Mouse (Mus musculus): Measurements from ENCODE around the gene Tmem109.

Gene Tmem109

GRCm38 (mm10) chr19:10892201-10892600 is 10.4 kb upstream of the Tmem109 start:
- no peak for DNase-seq (ENCODE audit: low spot score)

- DNase-seq (ENCODE audit: low spot score): no peak
Observed at GRCm38 (mm10) chr19:10880975-10881425, 801 bp downstream of the Tmem109 start.

GRCm38 (mm10) chr19:10880085-10880974 is 1.5 kb downstream of the Tmem109 start:
- DNase-seq (ENCODE audit: low spot score): no peak

DNA sequence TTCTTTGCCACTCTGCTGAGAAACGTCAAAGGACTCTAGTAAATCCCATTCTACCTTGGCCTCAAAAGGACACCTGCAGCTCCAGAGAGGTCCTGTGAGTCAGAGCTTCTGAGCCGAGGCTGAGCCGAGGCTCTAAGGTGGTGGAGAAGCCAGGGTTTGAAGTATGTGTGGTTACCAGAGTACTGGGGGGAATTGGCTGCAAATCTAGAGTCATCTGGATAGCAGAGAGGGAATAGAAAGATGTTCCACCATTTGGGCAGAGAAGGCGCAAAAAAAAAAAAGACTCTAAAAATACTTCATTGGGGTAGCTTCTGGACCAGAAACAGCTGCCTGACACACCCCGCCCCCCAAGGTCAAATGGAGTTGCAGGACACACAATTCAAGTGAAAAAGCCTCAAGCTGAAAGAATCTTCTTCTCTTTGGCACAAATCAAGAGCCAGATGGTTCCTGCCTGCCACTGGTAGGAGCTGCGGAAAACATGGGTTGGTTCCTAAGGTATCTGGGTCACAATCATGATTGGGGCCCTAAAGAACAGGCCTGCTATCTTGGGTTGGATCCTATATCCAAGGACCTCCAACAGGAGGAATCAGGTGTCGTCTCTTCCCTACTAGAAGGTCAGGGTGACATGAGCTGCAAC is 3.5 kb downstream of the Tmem109 start:
- no peak for DNase-seq (ENCODE audit: low spot score)

DNA sequence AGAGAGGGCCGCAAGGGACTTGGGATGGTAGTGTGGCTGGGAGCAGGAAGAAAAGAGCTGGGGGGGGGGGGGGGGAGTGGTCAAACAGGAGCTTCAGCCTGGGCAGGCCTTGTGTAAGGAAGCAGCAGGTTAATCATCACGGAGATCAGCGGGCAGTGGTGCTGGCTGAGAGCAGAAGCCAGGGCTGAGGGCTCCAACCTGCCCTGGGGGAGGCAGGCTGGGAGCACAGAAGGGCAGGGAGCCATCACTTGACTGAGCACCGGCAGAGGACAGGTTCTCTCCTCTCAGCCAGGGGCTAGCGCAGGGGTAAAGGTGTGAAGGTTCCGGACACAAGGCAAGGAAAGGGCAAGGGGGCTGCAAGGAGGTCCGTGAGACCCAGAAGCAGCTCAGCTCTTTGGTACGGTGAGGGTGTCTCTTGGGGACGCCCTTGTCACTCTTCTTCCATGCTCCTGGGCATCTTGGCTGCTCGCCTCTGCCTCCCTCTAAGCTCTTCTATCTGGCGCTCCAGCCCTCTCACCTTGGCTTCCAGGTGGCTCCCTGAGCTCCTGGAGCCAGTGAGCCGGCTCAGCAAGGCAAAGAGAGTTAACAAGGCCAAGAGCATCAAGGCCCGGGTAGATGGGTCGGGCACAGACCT is 10.4 kb downstream of the Tmem109 start:
- DNase-seq (ENCODE audit: low spot score): no peak

- no peak for DNase-seq (ENCODE audit: low spot score)
Observed at GRCm38 (mm10) chr19:10870676-10871075, 11.1 kb downstream of the Tmem109 start.

- no peak for DNase-seq (ENCODE audit: low spot score)
Observed at GRCm38 (mm10) chr19:10869886-10870527, 11.8 kb downstream of the Tmem109 start, which contains the start of gene Tmem132a. TSS of gene Tmem132a (minus strand) at chr19:10869940.

GRCm38 (mm10) chr19:10869241-10869885 is 12.4 kb downstream of the Tmem109 start:
- peak; percentile 49 for DNase-seq (ENCODE audit: low spot score)

DNA sequence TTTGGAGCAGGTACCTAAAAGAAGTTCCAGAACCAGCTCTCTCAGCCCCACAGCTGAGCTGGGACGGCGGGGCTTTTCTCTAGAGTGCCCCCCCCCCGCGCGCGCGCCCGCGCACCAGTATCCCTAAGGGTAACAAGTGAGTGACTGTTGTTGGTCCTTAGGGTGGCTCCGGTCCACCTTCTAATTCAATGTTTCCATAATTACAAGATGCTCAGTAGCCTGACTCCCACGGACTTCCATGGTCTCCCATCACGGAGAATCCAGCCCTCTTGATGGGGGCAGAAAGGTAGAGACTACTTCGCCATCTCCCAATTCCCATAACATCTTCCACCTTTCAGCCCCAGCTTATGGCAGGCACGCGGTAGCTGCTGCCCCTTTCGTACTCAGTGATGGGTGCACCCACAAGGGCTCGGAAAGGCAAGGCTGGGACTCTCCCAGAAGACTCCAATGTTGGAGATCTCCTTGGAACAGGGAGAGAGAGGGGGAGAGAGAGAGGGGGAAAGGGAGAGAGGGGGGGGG is 13.1 kb downstream of the Tmem109 start:
- no peak for DNase-seq (ENCODE audit: low spot score)

GRCm38 (mm10) chr19:10867946-10868622 is 13.7 kb downstream of the Tmem109 start:
- no peak for DNase-seq (ENCODE audit: low spot score)

DNA sequence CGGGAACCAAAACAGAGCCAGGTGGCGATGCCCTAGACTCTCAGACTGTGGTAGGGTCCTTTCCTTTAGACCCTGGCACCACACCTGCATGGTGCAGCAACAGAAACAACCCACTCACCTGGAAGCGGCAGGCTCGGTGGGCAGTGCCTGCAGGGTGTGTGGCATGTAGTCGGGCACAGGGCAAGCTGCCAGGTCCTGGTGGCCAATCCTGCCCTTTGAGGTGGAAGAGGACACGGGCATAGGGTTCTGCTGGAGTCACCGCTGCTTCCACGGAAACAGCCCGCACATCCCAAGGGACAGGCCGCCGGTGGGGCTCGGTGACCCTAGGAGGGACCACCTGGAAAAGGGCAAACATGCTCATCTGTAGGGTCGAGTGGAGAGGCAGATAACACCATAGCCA is 15.4 kb downstream of the Tmem109 start:
- no peak for DNase-seq (ENCODE audit: low spot score)

GRCm38 (mm10) chr19:10860072-10860497 is 21.7 kb downstream of the Tmem109 start:
- no peak for DNase-seq (ENCODE audit: low spot score)

GRCm38 (mm10) chr19:10856520-10856919 is 25.3 kb downstream of the Tmem109 start:
- no peak for DNase-seq (ENCODE audit: low spot score)

- no peak for DNase-seq (ENCODE audit: low spot score)
Observed at GRCm38 (mm10) chr19:10855422-10855821, 26.4 kb downstream of the Tmem109 start.

- DNase-seq (ENCODE audit: low spot score): no peak
Observed at GRCm38 (mm10) chr19:10847311-10848087, 34.3 kb downstream of the Tmem109 start.

- DNase-seq (ENCODE audit: low spot score): no peak
Observed at GRCm38 (mm10) chr19:10846150-10846549, 35.7 kb downstream of the Tmem109 start.

- DNase-seq (ENCODE audit: low spot score): no peak
Observed at GRCm38 (mm10) chr19:10845454-10845853, 36.3 kb downstream of the Tmem109 start.

GRCm38 (mm10) chr19:10844206-10844605 is 37.6 kb downstream of the Tmem109 start:
- no peak for DNase-seq (ENCODE audit: low spot score)

- no peak for DNase-seq (ENCODE audit: low spot score)
Observed at GRCm38 (mm10) chr19:10842914-10843313, 38.9 kb downstream of the Tmem109 start.

All from layer of hippocampus, adult 9-10 months (tissue).